Mouse (Mus musculus) neutrophil, adult 83 days (primary cell): ENCODE results near the gene Dnajc1. TPM values are rescaled to one million over a fixed set of nuclear protein-coding genes. Genes with fewer than 3 reads are reported as not detected.

Source experiments
- total RNA-seq, 2 experiments: library from RNA; stranded (reverse); gene quantifications; one replicate each; pipeline ENCODE4 v1.2.4; 2023

Gene Dnajc1
- 10 to 100 TPM; 12.1 to 15.1 TPM for total RNA-seq

GRCm38 (mm10) chr2:18392331-18393021 is at the start of gene Dnajc1:
Gene Dnajc1 (minus strand): TSS chr2:18392830.

